Mouse (Mus musculus): ENCODE data around the gene Ghr.
A peak's percentile ranks its signal among the peaks of the same experiment; 100 is the strongest.

Gene Ghr

GRCm38 (mm10) chr15:3281216-3281615 lies 302.1 kb downstream of the Ghr start:
- DNase-seq, result no peak

DNA sequence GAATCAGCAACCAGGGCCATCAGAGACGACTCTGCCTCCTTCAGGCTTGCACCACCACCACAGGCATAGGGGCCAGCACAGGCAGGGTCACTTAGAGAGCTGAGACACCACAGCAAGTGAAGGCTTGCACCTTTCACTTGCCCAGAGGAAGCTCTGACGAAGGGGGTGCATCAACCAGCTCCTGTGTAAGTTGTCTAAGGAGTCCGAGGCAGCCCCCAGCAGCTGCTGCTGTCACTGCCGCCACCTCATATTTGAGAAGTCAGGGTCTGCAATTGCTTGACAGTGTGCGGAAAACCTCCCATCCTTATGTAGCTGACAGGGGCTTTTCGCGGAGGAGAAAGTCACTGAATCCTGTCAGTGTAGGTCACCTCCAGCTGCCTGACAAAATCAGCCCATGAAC lies 304.1 kb downstream of the Ghr start:
- no peak for DNase-seq

GRCm38 (mm10) chr15:3277391-3277790 lies 305.9 kb downstream of the Ghr start:
- DNase-seq, result no peak

GRCm38 (mm10) chr15:3273191-3273590 lies 310.1 kb downstream of the Ghr start:
- no peak for DNase-seq

DNA sequence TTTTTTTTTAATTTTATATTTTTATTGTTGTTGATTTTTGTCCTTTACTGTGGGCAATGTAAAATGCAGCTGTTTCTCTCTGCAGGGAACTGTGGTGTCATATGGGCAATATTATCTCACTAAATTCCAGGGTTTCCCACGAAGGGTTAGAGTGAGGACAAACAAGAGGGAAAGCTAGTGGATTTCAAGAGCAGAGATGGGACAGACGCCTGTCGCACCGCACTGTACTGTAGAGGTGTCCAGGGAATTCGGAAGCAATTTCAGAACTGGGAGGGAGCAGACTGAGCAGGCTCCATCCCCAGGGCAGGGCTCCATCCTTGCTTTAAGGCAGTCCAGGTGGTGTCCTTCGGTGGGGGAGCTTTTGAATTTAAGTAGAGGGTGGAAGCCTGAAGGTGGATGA lies 312.1 kb downstream of the Ghr start:
- peak; percentile 36 for DNase-seq

DNA sequence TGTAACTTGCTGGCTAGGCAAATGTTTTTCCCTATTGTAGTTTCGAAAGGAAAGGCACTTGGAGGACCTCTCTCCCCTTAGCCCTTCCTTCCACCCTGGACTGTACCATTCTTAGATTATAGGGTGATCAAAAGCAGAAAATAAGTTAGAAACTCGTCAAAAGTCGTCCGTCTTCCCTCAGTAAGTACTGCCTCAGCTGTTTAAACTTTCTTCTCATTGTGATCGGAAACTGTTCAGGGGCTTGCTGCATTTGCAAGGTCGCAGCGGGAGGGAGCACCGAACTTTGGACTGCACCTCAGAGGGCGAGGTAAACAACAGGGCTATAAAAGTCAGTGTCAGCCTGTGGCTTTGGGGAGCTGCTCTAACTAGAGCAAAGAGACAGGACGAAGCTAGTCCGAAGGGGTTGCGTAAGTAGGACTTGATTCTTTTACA lies 312.6 kb downstream of the Ghr start:
- DNase-seq, result peak; percentile 88

GRCm38 (mm10) chr15:3269996-3270645 lies 313.2 kb downstream of the Ghr start:
- peak; percentile 54 for DNase-seq

DNA sequence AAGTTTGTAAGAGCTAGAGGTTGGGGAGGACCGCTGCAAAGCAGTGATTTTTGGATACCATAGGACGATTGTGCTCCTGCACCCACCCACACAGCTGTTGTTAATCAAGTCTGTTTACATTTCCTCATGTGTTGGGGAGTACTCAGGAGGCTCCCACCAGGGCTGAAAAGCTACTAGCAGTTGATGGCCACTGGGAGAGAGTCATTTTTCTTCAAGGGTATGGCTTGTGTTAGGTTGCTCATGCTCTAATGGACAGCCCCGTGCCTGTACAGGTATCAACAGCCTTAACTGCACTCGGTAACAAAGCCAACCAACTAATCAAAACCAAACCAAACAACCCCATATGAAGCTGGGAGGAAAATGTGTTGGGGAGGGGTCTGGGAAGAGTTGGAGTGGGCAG lies 313.8 kb downstream of the Ghr start:
- DNase-seq, result no peak

DNA sequence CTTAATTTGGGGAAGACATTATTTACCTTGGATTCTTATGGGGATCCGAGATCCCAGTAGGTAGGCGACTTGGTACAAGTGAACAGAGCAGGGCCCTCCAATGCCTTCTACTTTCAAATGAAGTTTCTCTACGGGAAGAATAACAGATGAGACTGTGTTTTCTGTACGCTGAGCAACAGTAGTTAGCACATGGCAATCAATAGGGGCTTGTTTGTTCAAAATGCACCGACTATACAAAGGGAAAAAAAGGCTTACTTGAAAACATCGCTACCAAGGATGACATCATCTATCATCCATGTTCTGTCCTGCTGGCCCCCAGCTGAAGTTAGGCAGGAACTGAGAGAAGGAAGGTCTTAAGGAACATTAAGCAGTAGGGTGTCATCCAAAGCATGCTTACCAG lies 315.0 kb downstream of the Ghr start, which contains the start of gene Selenop:
Gene Selenop, plus strand, starts transcription at position 301 of the 400 bp plus-strand sequence.
- DNase-seq, result no peak

Data from kidney, postnatal 10 days (tissue).